Mouse (Mus musculus): Measurements from ENCODE around the gene Dll4.

DNA sequence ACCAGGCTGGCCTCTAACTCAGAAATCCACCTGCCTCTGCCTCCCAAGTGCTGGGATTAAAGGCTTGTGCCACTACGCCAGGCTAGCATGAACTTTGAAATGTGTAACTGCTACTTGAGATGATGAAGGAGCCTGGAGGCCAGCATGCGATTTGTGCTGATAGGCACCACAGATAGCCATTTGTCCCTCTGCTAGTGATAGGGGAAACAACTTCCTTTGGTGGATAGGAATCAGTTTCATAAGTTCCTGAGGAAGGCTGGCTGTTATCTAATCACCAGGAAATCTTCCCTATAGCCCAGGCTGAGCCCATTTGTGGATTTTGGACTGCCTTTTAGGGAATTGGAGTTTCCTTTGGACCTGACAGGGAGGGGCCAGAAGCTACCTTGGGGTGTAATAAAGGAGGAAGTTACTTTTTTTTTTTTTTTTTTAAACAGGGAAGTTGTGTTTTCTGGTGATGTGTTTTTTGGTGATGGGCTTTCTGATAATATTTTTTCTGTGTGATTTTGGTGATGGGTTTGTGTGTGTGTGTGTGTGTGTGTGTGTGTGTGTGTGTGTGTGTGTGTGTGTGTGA lies 34.2 kb downstream of the Dll4 start:
- no peak for TF ChIP-seq GATA1 (IDR thresholded peaks at IDR 0.05; ENCODE audit: borderline replicate concordance, low read length)
- TF ChIP-seq FLI1 (IDR thresholded peaks at IDR 0.05; ENCODE audit: low read length) = no peak
